Mouse (Mus musculus) MEL (cell line): ENCODE measurements around the gene Lpcat1.

Source experiments
- CTCF ChIP-seq, 3 experiments: IDR thresholded peaks in 2 of 3; conservative IDR thresholded peaks in 1 of 3; 2 replicates each; pipeline ENCODE4 v1.5.1; 2011 to 2012; ENCODE audit warnings: low read length in 3 of 3, low read depth in 2 of 3, mild to moderate bottlenecking in 2 of 3, improper control_type of control experiment in 1 of 3, inconsistent platforms in 1 of 3, mixed read lengths in 1 of 3, moderate library complexity in 1 of 3; ENCODE audit not compliant: control insufficient read depth in 1 of 3, insufficient read depth in 1 of 3, poor library complexity in 1 of 3, severe bottlenecking in 1 of 3
- E2F4 ChIP-seq: IDR thresholded peaks from 2 replicates; pipeline ENCODE4 v1.6.1; 2011; ENCODE audit warnings: low read depth, low read length, improper control_type of control experiment, borderline replicate concordance
- KAT2A ChIP-seq: conservative IDR thresholded peaks from 2 replicates; pipeline ENCODE4 v1.6.1; 2012; ENCODE audit warnings: low read depth, low read length, improper control_type of control experiment, inconsistent platforms
- MAZ ChIP-seq: IDR thresholded peaks from 2 replicates; pipeline ENCODE4 v1.6.1; 2012; ENCODE audit warnings: low read depth, mild to moderate bottlenecking, inconsistent platforms, low read length, improper control_type of control experiment
- RAD21 ChIP-seq: IDR thresholded peaks from 2 replicates; pipeline ENCODE4 v1.6.1; 2011; ENCODE audit warnings: mild to moderate bottlenecking, low read depth, low read length, improper control_type of control experiment
- SMC3 ChIP-seq: IDR thresholded peaks from 2 replicates; pipeline ENCODE4 v1.6.1; 2011; ENCODE audit warnings: low read depth, low read length, improper control_type of control experiment

DNA sequence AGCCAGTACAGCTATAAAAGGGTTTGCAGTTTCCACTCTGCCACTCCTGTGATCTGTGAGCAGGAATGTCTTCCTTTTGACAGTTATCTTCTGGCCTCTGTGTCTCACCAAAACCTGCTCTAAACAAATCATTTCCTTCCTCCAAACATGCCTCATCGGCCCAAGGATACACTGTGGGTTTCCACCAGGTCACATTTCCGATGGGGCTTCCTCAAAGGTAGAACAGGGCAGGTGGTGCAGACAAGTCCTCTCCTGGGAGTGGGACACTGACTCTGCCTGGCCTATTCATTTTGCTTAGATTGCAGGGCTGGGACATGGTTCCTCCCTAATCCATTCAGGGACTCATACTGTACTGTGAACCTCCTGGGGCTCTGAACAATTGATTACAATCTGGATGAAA, 1.8 kb upstream of the Lpcat1 start:
- TF ChIP-seq KAT2A (no peak), RAD21 (no peak), E2F4 (no peak), CTCF (IDR thresholded peaks at IDR 0.05 in 2 of 3, conservative IDR thresholded peaks at IDR 0.05 in 1 of 3; ENCODE audit: control insufficient read depth in 1 of 3, insufficient read depth in 1 of 3, low read depth in 2 of 3, low read length in 3 of 3, poor library complexity in 1 of 3, severe bottlenecking in 1 of 3) (no peak), MAZ (no peak), SMC3 (no peak)
